Mouse (Mus musculus): ENCODE measurements around the gene Zc3h14. TPM values are rescaled to one million over a fixed set of nuclear protein-coding genes. Genes with fewer than 3 reads are reported as not detected.

Gene Zc3h14
- polyA plus RNA-seq, 1 experiment = 35.9 TPM

- no peak for TF ChIP-seq REST (IDR thresholded peaks at IDR 0.05; ENCODE audit: insufficient read depth, insufficient read length)
- no peak for TF ChIP-seq MYOD1 (IDR thresholded peaks at IDR 0.05; ENCODE audit: control insufficient read depth in 1 of 3, insufficient read length in 2 of 3, low read depth in 2 of 3)
- TF ChIP-seq TCF12 (IDR thresholded peaks at IDR 0.05; ENCODE audit: insufficient read depth, poor library complexity, severe bottlenecking) = no peak
- no peak for TF ChIP-seq MAX (IDR thresholded peaks at IDR 0.05; ENCODE audit: low read depth)
- no peak for TF ChIP-seq MYOG (IDR thresholded peaks at IDR 0.05; ENCODE audit: control insufficient read depth in 1 of 3, insufficient read depth in 1 of 3, insufficient read length in 2 of 3, low read depth in 2 of 3)
- no peak for TF ChIP-seq CEBPB (IDR thresholded peaks at IDR 0.05; ENCODE audit: insufficient read depth, poor library complexity, severe bottlenecking)
- TF ChIP-seq USF1 (IDR thresholded peaks at IDR 0.05; ENCODE audit: low read depth) = no peak
- no peak for TF ChIP-seq SRF (IDR thresholded peaks at IDR 0.05; ENCODE audit: control insufficient read depth, insufficient read length, low read depth)
- Histone ChIP-seq H3K27me3 (ENCODE audit: control insufficient read depth, insufficient read depth, insufficient read length) (no peaks in the 10 kb centered on the region), H3K36me3 (ENCODE audit: control insufficient read depth, insufficient read depth) (no peaks in the 10 kb centered on the region), H3K4me2 (ENCODE audit: low read depth) (no peak overlapping the region), H3ac (ENCODE audit: control insufficient read depth, insufficient read length) (no peak overlapping the region), H3K79me2 (ENCODE audit: control insufficient read depth, insufficient read depth) (no peaks in the 10 kb centered on the region), H3K4me3 (no peak overlapping the region)
Observed at GRCm38 (mm10) chr12:98835466-98835865, 88.7 kb downstream of the Zc3h14 start.

Other genes with a start within 250 kb of the Zc3h14 start
- gene Kcnk10, start 168.7 kb upstream of the Zc3h14 start, polyA plus RNA-seq (2012; fragmentation: generic; extraction: Trizol) = not detected
- 3.8 TPM for gene Spata7, start 118.8 kb upstream of the Zc3h14 start, polyA plus RNA-seq (2012; fragmentation: generic; extraction: Trizol)
- 30.1 TPM for gene Ptpn21, start 9.6 kb upstream of the Zc3h14 start, polyA plus RNA-seq (2012; fragmentation: generic; extraction: Trizol)
- gene Eml5, start 154.5 kb downstream of the Zc3h14 start, polyA plus RNA-seq (2012; fragmentation: generic; extraction: Trizol) = 0.65 TPM
- gene Ttc8, start 173.6 kb downstream of the Zc3h14 start, polyA plus RNA-seq (2012; fragmentation: generic; extraction: Trizol) = 6.2 TPM

All from myocyte (in vitro differentiated cells).